Mouse (Mus musculus): Measurements from ENCODE around the gene Tom1. TPM values are rescaled to one million over a fixed set of nuclear protein-coding genes. Genes with fewer than 3 reads are reported as not detected.

Gene Tom1
- total and polyA plus RNA-seq, 3 experiments = 18.0 to 32.6 TPM; not detected in 1

GRCm38 (mm10) chr8:75093399-75094156 lies 60.1 kb downstream of the Tom1 start, which contains the start of gene Hmox1 (continued):
- TF ChIP-seq MEF2A (IDR thresholded peaks at IDR 0.05; ENCODE audit: extremely low read depth, insufficient replicate concordance, low read depth, low read length, poor library complexity, severe bottlenecking) (no peak), USF2 (IDR thresholded peaks at IDR 0.05; ENCODE audit: borderline replicate concordance in 1 of 2, insufficient read depth in 1 of 2, low read depth in 1 of 2, low read length in 2 of 2) (peak; percentile 56 to 92; a peak in 3 of 4 replicates), KAT2A (conservative IDR thresholded peaks at IDR 0.05; ENCODE audit: low read depth, low read length) (no peak)

GRCm38 (mm10) chr8:75102956-75103355 lies 69.5 kb downstream of the Tom1 start:
- H3K79me2 ChIP-seq (ENCODE audit: control insufficient read depth, insufficient read depth, low read length, poor library complexity) = no peaks in the 10 kb centered on the region
- H3K9ac ChIP-seq (ENCODE audit: control insufficient read depth, low read depth, low read length, poor library complexity, severe bottlenecking) = no peak overlapping the region
- TF ChIP-seq ETS1 (IDR thresholded peaks at IDR 0.05; ENCODE audit: low read depth, low read length) (no peak), JUND (IDR thresholded peaks at IDR 0.05; ENCODE audit: low read depth, low read length) (no peak), ZNF384 (IDR thresholded peaks at IDR 0.05; ENCODE audit: low read depth, low read length) (no peak), GABPA (IDR thresholded peaks at IDR 0.05; ENCODE audit: low read depth, low read length) (no peak), POLR2A (IDR thresholded peaks at IDR 0.05; ENCODE audit: control insufficient read depth in 1 of 2, insufficient read depth in 1 of 2, low read depth in 1 of 2, low read length in 2 of 2, poor library complexity in 1 of 2) (no peak), CHD2 (IDR thresholded peaks at IDR 0.05; ENCODE audit: low read length) (no peak), SIN3A (IDR thresholded peaks at IDR 0.05; ENCODE audit: low read length) (no peak), TBP (IDR thresholded peaks at IDR 0.05; ENCODE audit: low read depth, low read length) (no peak), MEF2A (IDR thresholded peaks at IDR 0.05; ENCODE audit: extremely low read depth, insufficient replicate concordance, low read depth, low read length, poor library complexity, severe bottlenecking) (no peak), EP300 (IDR thresholded peaks at IDR 0.05; ENCODE audit: low read depth in 1 of 2, low read length in 2 of 2) (no peak), USF1 (IDR thresholded peaks at IDR 0.05; ENCODE audit: low read depth, low read length) (no peak), POLR2AphosphoS2 (IDR thresholded peaks at IDR 0.05; ENCODE audit: low read length) (no peak)
- H3K4me1 ChIP-seq (ENCODE audit: control insufficient read depth in 1 of 2, insufficient read depth in 2 of 2, low read length in 2 of 2) = no peaks in the 10 kb centered on the region; a peak in 1 of 4 replicates
- DNase-seq (ENCODE audit: low read depth, low spot score) = no peak
- no peak overlapping the region for H3K27ac ChIP-seq (ENCODE audit: control insufficient read depth, low read depth, low read length)
- no peak overlapping the region for H3K4me3 ChIP-seq (ENCODE audit: control insufficient read depth in 1 of 2, insufficient read depth in 1 of 2, low read depth in 2 of 2, low read length in 2 of 2)
- no peaks in the 10 kb centered on the region for H3K27me3 ChIP-seq (ENCODE audit: control insufficient read depth in 1 of 2, insufficient read depth in 2 of 2, low read length in 2 of 2)
- peaks cover 0 to 7% of the 10 kb centered on the region in 2 experiments; a peak in 3 of 4 replicates for H3K36me3 ChIP-seq (ENCODE audit: control insufficient read depth in 1 of 2, insufficient read depth in 2 of 2, low read length in 2 of 2)
- no peaks in the 10 kb centered on the region for H3K9me3 ChIP-seq (replicated peaks; ENCODE audit: insufficient read depth, low read length)

GRCm38 (mm10) chr8:75103376-75103878 lies 69.9 kb downstream of the Tom1 start:
- H3K9me3 ChIP-seq (replicated peaks; ENCODE audit: insufficient read depth, low read length) = no peaks in the 10 kb centered on the region
- no peak overlapping the region for H3K9ac ChIP-seq (ENCODE audit: control insufficient read depth, low read depth, low read length, poor library complexity, severe bottlenecking)
- no peaks in the 10 kb centered on the region for H3K79me2 ChIP-seq (ENCODE audit: control insufficient read depth, insufficient read depth, low read length, poor library complexity)
- DNase-seq (ENCODE audit: low read depth, low spot score) = no peak
- TF ChIP-seq TAL1 (IDR thresholded peaks at IDR 0.05; ENCODE audit: low read length) (no peak), MAX (IDR thresholded peaks at IDR 0.05; ENCODE audit: low read length) (no peak), SMC3 (IDR thresholded peaks at IDR 0.05; ENCODE audit: low read depth, low read length) (no peak), HCFC1 (IDR thresholded peaks at IDR 0.05; ENCODE audit: low read depth, low read length) (no peak), UBTF (IDR thresholded peaks at IDR 0.05; ENCODE audit: borderline replicate concordance, insufficient read depth, low read depth, low read length) (no peak), POLR2A (IDR thresholded peaks at IDR 0.05; ENCODE audit: control insufficient read depth in 1 of 2, insufficient read depth in 1 of 2, low read depth in 1 of 2, low read length in 2 of 2, poor library complexity in 1 of 2) (no peak), NRF1 (IDR thresholded peaks at IDR 0.05; ENCODE audit: insufficient read depth, low read depth, low read length, poor library complexity, severe bottlenecking) (no peak)
- H3K27me3 ChIP-seq (ENCODE audit: control insufficient read depth in 1 of 2, insufficient read depth in 2 of 2, low read length in 2 of 2) = no peaks in the 10 kb centered on the region
- peaks cover 3 to 7% of the 10 kb centered on the region in 2 experiments; a peak in 3 of 4 replicates for H3K36me3 ChIP-seq (ENCODE audit: control insufficient read depth in 1 of 2, insufficient read depth in 2 of 2, low read length in 2 of 2)
- H3K27ac ChIP-seq (ENCODE audit: control insufficient read depth, low read depth, low read length) = no peak overlapping the region
- no peaks in the 10 kb centered on the region; a peak in 1 of 4 replicates for H3K4me1 ChIP-seq (ENCODE audit: control insufficient read depth in 1 of 2, insufficient read depth in 2 of 2, low read length in 2 of 2)
- no peak overlapping the region for H3K4me3 ChIP-seq (ENCODE audit: control insufficient read depth in 1 of 2, insufficient read depth in 1 of 2, low read depth in 2 of 2, low read length in 2 of 2)

Measured in MEL (cell line).